Mouse (Mus musculus) brown adipose tissue, adult 24 weeks (tissue): ENCODE results near the gene Stpg4. TPM values are rescaled to one million over a fixed set of nuclear protein-coding genes. Genes with fewer than 3 reads are reported as not detected.

Experiments
- polyA plus RNA-seq: library from polyadenylated mRNA; stranded (reverse); fragments of >200 nt; gene quantifications from 2 replicates; pipeline ENCODE4 v1.2.4, GENCODE M21; 2012; ENCODE audit not compliant: missing spikeins, insufficient read depth, insufficient read length

Gene Stpg4
- polyA plus RNA-seq, 1 experiment: not detected

Other genes starting within 250 kb of the Stpg4 start
- 71.9 and 84.7 TPM in 2 replicates for gene Mcfd2, start 161.8 kb downstream of the Stpg4 start, polyA plus RNA-seq
- 8.9 and 9.5 TPM in 2 replicates for gene Ttc7, start 144.9 kb downstream of the Stpg4 start, polyA plus RNA-seq
- 250 and 275 TPM in 2 replicates for gene Calm2, start 19.2 kb upstream of the Stpg4 start, polyA plus RNA-seq
- not detected in 2 replicates for gene Epcam, start 208.2 kb upstream of the Stpg4 start, polyA plus RNA-seq
- 17.3 and 19.6 TPM in 2 replicates for gene Msh2, start 244.6 kb upstream of the Stpg4 start, polyA plus RNA-seq